14 mouse cellular contexts compared by ENCODE assay signal in the genomic region with DNA sequence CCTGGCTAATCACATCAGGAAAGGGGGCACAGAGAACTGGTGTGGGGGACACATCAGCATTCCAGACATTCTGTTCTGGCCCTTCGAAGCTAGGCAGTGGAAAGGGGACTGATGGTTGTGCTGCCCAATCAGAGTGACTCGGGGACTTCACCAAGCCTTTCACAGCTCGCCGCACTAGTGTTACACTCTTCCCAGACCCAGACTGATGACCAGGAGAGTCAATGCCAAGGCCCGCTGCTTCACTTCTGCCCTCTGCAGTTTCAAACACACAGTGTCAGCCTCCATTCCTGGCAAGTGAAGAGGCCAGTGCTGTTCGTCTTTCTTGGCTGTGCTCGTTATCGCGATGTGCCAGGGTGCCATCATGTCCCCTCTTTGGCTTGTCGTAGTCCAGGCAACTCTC.
DNase-seq lines count a peak whose midpoint lies in the region; ATAC-seq lines count a peak whose summit lies in the region.
"Had no signal": no experiment of that assay in that cellular context is flagged by ENCODE, and none has a peak within 500 bp of the region (broad histone marks: within the 10 kb centered on the region; RNA-seq: fewer than 3 reads in every experiment).

No protein-coding gene starts in this region.

- H3K9ac ChIP-seq in hindbrain, embryonic 12.5 days: no peak overlapping the region
- no peak overlapping the region for H3K9ac ChIP-seq in lung, embryonic 16.5 days (ENCODE audit: low read length)
- H3K9ac ChIP-seq: forebrain, postnatal 0 days had no signal

- H3K4me1 ChIP-seq in hindbrain, embryonic 12.5 days: no peaks in the 10 kb centered on the region
- peaks cover 12% of the 10 kb centered on the region; the same call in 1 of the 2 replicates for H3K4me1 ChIP-seq in hindbrain, embryonic 10.5 days (replicated peaks)
- no peaks in the 10 kb centered on the region; the same call in 1 of the 2 replicates for H3K4me1 ChIP-seq in lung, embryonic 16.5 days (replicated peaks; ENCODE audit: control insufficient read depth, insufficient read depth, low read length)

- peak; percentile 60 to 66 for DNase-seq in cerebellum, postnatal 14 days
- DNase-seq in cerebellum, adult 9-11 months: no peak
- no peak for DNase-seq in hindbrain, embryonic 10.5 days (ENCODE audit: low spot score)
- DNase-seq in lung, postnatal 36 days: no peak
- peak; percentile 55 for DNase-seq in retina, postnatal 1 day
- no peak for DNase-seq in left cerebral cortex, adult 9 months (ENCODE audit: low spot score in 2 of 2)
- DNase-seq: cerebellum, adult 8-10 months; forebrain, postnatal 0 days; gastrocnemius, postnatal 25 days; kidney, postnatal 10 days; layer of hippocampus, postnatal 36 days had no signal

- WGBS in hindbrain, embryonic 12.5 days: 73% methylated on average over 10 of the region's 10 CpGs
- 77% methylated on average over 10 of the region's 10 CpGs for WGBS in hindbrain, embryonic 10.5 days
- 66% methylated on average over 10 of the region's 10 CpGs for WGBS in lung, embryonic 16.5 days

- ATAC-seq in hindbrain, embryonic 12.5 days (ENCODE audit: low FRiP score): peak; percentile 67
- ATAC-seq in lung, embryonic 16.5 days (ENCODE audit: low read depth): no peak
- ATAC-seq: forebrain, postnatal 0 days had no signal

- no peaks in the 10 kb centered on the region for H3K9me3 ChIP-seq in hindbrain, embryonic 12.5 days (replicated peaks)
- no peaks in the 10 kb centered on the region for H3K9me3 ChIP-seq in hindbrain, embryonic 10.5 days
- no peaks in the 10 kb centered on the region for H3K9me3 ChIP-seq in lung, embryonic 16.5 days (ENCODE audit: control insufficient read depth, low read length)

- no peak overlapping the region for H3K4me3 ChIP-seq in hindbrain, embryonic 12.5 days
- no peak overlapping the region for H3K4me3 ChIP-seq in hindbrain, embryonic 10.5 days
- H3K4me3 ChIP-seq in lung, embryonic 16.5 days (ENCODE audit: low read length): no peak overlapping the region

- no peaks in the 10 kb centered on the region for H3K36me3 ChIP-seq in hindbrain, embryonic 12.5 days
- H3K36me3 ChIP-seq in hindbrain, embryonic 10.5 days: no peaks in the 10 kb centered on the region
- H3K36me3 ChIP-seq in lung, embryonic 16.5 days (ENCODE audit: control insufficient read depth, insufficient read depth, low read length): no peaks in the 10 kb centered on the region

- no peaks in the 10 kb centered on the region for H3K27me3 ChIP-seq in hindbrain, embryonic 12.5 days
- H3K27me3 ChIP-seq in hindbrain, embryonic 10.5 days (ENCODE audit: insufficient read depth, poor library complexity, severe bottlenecking): no peaks in the 10 kb centered on the region
- no peaks in the 10 kb centered on the region for H3K27me3 ChIP-seq in lung, embryonic 16.5 days (ENCODE audit: control insufficient read depth, insufficient read depth, low read depth, low read length)

- H3K4me2 ChIP-seq in hindbrain, embryonic 12.5 days (replicated peaks): no peak overlapping the region
- peak overlapping the region; percentile 24; the same call in 1 of the 2 replicates for H3K4me2 ChIP-seq in lung, embryonic 16.5 days (ENCODE audit: low read depth, low read length)
- H3K4me2 ChIP-seq: liver, embryonic 11.5 days had no signal

- no peak overlapping the region for H3K27ac ChIP-seq in hindbrain, embryonic 12.5 days
- no peak overlapping the region for H3K27ac ChIP-seq in hindbrain, embryonic 10.5 days
- no peak overlapping the region for H3K27ac ChIP-seq in lung, embryonic 16.5 days (ENCODE audit: low read length)

Comparison
In these comparisons a context has a peak if more than half of its experiments do, and no peak if none do; other contexts are left out.
1. DNase-seq: peak in cerebellum, postnatal 14 days (2 of 2) and retina, postnatal 1 day (single experiment); none in cerebellum, adult 9-11 months (single experiment), hindbrain, embryonic 10.5 days (single experiment), lung, postnatal 36 days (single experiment) and left cerebral cortex, adult 9 months (0 of 2).